Mouse (Mus musculus) lung, postnatal 4 days (tissue): ENCODE measurements at regions not wholly inside any gene's neighbourhood (a gene's known extent, or its start where the extent isn't known, plus 50 kb on each side); places are given as distances from the start of the nearest gene placed in this dataset.
"Not testable (repeated sequence)": the region's sequence is repeated elsewhere in the genome, so short reads cannot be mapped to it uniquely, and the experiment has no call there.

Source experiments
- DNase-seq, 2 experiments: peaks; one replicate each; pipeline ENCODE4 v3.0.0; 2021

DNA sequence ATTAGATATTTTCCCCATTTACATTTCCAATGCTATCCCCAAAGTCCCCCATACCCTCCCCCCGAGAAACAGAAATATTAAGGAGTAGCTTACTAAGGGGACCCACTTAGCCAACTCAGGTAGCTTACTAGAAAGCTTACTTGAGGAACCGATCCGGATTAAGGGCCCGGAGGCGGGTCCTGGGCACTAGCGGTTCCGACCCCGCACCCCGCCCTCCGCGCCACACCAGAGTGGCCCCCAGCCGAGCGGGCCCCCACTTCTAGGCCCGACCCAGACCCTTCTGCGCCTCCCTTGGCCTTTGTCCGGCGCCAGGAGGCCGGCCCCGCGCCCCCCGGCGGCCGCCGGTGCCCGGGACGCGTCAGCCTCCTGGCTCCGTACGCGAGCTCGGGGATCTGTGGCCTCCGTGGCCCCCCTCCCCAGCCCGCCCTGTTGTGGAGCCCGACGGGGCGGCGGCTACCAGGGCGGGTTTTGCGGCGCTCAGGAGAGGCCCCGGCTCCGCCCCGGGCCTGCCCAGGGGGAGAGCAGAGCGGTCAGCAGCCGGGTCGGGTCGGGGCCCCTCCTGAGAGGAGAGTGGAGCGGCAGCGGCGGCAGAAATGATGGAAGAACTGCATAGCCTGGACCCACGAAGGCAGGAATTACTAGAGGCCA, 106.5 kb downstream of the Zfp600 start:
- peak in 1 of 2 experiments; percentile 17 for DNase-seq

DNA sequence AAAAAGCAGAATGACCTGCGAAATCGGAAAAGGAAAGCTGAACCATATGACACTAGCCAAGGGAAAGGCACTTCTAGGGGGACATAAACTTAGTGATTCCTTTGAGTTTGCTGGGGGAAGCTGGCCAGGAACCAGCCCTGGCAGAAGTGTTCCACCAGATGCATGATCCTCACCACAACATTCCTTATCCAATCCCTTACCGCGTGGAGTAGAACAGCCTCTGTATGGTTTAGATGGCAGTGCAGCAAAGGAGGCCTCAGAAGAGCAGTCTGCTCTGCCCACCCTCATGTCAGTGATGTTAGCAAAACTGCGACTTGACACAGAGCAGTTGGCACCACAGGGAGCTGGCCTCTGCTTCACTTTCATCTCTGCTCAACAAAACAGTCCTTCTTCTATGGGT, 107.2 kb downstream of the Zfp600 start:
- not testable (repeated sequence) for DNase-seq

- not testable (repeated sequence) for DNase-seq
Observed at GRCm38 (mm10) chr4:146270119-146270747, 113.6 kb downstream of the Zfp600 start.
